Mouse (Mus musculus) hindbrain, embryonic 14.5 days (tissue): ENCODE data around the gene Nup210l. TPM values are rescaled to one million over a fixed set of nuclear protein-coding genes. Genes with fewer than 3 reads are reported as not detected.

ENCODE experiments used
- ATAC-seq: fragments of 200-750 bp; cut with Nextera tagmentation; 2 replicates; pipeline ENCODE4 v1.8.0; 2017; ENCODE audit warnings: moderate number of reproducible peaks, mild to moderate bottlenecking, moderate TSS enrichment, moderate library complexity; ENCODE audit not compliant: low FRiP score
- DNase-seq: peaks from one replicate; pipeline ENCODE4 v3.0.0-alpha.2; 2015; ENCODE audit warnings: low spot score
- H3K27ac ChIP-seq: fragments of 300-500 bp; sonication (generic); 2 replicates; pipeline ENCODE4 v1.5.1; 2014; ENCODE audit warnings: mild to moderate bottlenecking, moderate library complexity
- H3K27me3 ChIP-seq: fragments of 300-500 bp; sonication (generic); 2 replicates; pipeline ENCODE4 v1.6.1; 2014; ENCODE audit warnings: mild to moderate bottlenecking, low read length, mixed read lengths; ENCODE audit not compliant: control insufficient read depth, insufficient read depth
- H3K36me3 ChIP-seq: fragments of 300-500 bp; sonication (generic); replicated peaks from 2 replicates; pipeline ENCODE4 v1.6.1; 2014; ENCODE audit not compliant: control insufficient read depth, insufficient read depth
- H3K4me1 ChIP-seq: fragments of 300-500 bp; sonication (generic); replicated peaks from 2 replicates; pipeline ENCODE4 v1.6.1; 2014; ENCODE audit warnings: antibody characterized with exemption, low read length, mixed read lengths; ENCODE audit not compliant: control insufficient read depth, insufficient read depth
- H3K4me2 ChIP-seq: fragments of 300-500 bp; sonication (generic); replicated peaks from 2 replicates; pipeline ENCODE4 v1.6.1; 2014; ENCODE audit warnings: mild to moderate bottlenecking, moderate library complexity
- H3K4me3 ChIP-seq: fragments of 300-500 bp; sonication (generic); replicated peaks from 2 replicates; pipeline ENCODE4 v1.5.1; 2014; ENCODE audit warnings: mild to moderate bottlenecking, low read length
- H3K9ac ChIP-seq: fragments of 300-500 bp; sonication (generic); 2 replicates; pipeline ENCODE4 v1.6.1; 2014
- H3K9me3 ChIP-seq: fragments of 300-500 bp; sonication (generic); 2 replicates; pipeline ENCODE4 v1.6.1; 2016; ENCODE audit warnings: low read length; ENCODE audit not compliant: control insufficient read depth
- WGBS: fragments of 180-500 bp; shearing (Covaris S2); extraction: QIAGEN DNeasy Blood & Tissue Kit; methylation state at CpG from one replicate; pipeline ENCODE4 v1.1.7; 2014; 5-methylcytosine and 5-hydroxymethylcytosine counted together
- polyA plus RNA-seq: library from polyadenylated mRNA; unstranded; fragments of >200 nt; fragmentation: Nextera tagmentation; extraction: Ambion mirVana; gene quantifications from 2 replicates; pipeline ENCODE4 v1.2.1, GENCODE M21; 2014

The Nup210l gene
- polyA plus RNA-seq, 1 experiment from 2014 or later = 0.35 TPM

- peak overlapping the region; percentile 30 for H3K4me3 ChIP-seq
- no peaks in the 10 kb centered on the region for H3K27me3 ChIP-seq
- DNase-seq (no peak), ATAC-seq (no peak)
- no peak overlapping the region for H3K27ac ChIP-seq
- H3K36me3 ChIP-seq = 0 out of 2 replicates have a peak, but pooled peaks cover 6% of the 10 kb centered on the region
- peaks cover 6% of the 10 kb centered on the region; the same call in 1 of the 2 replicates for H3K4me1 ChIP-seq
- H3K9me3 ChIP-seq = no peaks in the 10 kb centered on the region
- 24% methylated on average over 5 of the region's 5 CpGs for WGBS
- peak overlapping the region; percentile 73 for H3K4me2 ChIP-seq
- H3K9ac ChIP-seq = no peak overlapping the region; the same call in 1 of the 2 replicates
Observed at GRCm38 (mm10) chr3:90221123-90221522, 117.2 kb downstream of the Nup210l start.

GRCm38 (mm10) chr3:90222455-90222854 is 118.5 kb downstream of the Nup210l start:
- Histone ChIP-seq H3K4me3 (no peak overlapping the region), H3K9me3 (no peaks in the 10 kb centered on the region), H3K4me1 (peaks cover 6% of the 10 kb centered on the region; the same call in 1 of the 2 replicates), H3K27me3 (no peaks in the 10 kb centered on the region), H3K36me3 (0 out of 2 replicates have a peak, but pooled peaks cover 6% of the 10 kb centered on the region), H3K27ac (no peak overlapping the region), H3K4me2 (no peak overlapping the region), H3K9ac (no peak overlapping the region)
- WGBS = 90% methylated on average over 4 of the region's 4 CpGs
- DNase-seq (no peak), ATAC-seq (no peak)

- H3K27ac ChIP-seq = no peak overlapping the region
- H3K4me3 ChIP-seq = no peak overlapping the region
- H3K9ac ChIP-seq = no peak overlapping the region
- H3K36me3 ChIP-seq = 0 out of 2 replicates have a peak, but pooled peaks cover 6% of the 10 kb centered on the region
- H3K4me1 ChIP-seq = peaks cover 6% of the 10 kb centered on the region; the same call in 1 of the 2 replicates
- DNase-seq (no peak), ATAC-seq (no peak)
- no peak overlapping the region for H3K4me2 ChIP-seq
- H3K9me3 ChIP-seq = no peaks in the 10 kb centered on the region
- WGBS = 87% methylated on average over 3 of the region's 3 CpGs
- H3K27me3 ChIP-seq = no peaks in the 10 kb centered on the region
Observed at GRCm38 (mm10) chr3:90222941-90223340, 119.0 kb downstream of the Nup210l start.

GRCm38 (mm10) chr3:90224331-90224730 is 120.4 kb downstream of the Nup210l start:
- Histone ChIP-seq H3K27ac (no peak overlapping the region), H3K27me3 (no peaks in the 10 kb centered on the region), H3K9ac (no peak overlapping the region), H3K4me2 (no peak overlapping the region), H3K4me3 (no peak overlapping the region), H3K9me3 (no peaks in the 10 kb centered on the region), H3K4me1 (peaks cover 6% of the 10 kb centered on the region; the same call in 1 of the 2 replicates), H3K36me3 (0 out of 2 replicates have a peak, but pooled peaks cover 6% of the 10 kb centered on the region)
- WGBS = 74% methylated on average over 10 of the region's 10 CpGs
- DNase-seq (no peak), ATAC-seq (no peak)

GRCm38 (mm10) chr3:90231075-90231474 is 127.1 kb downstream of the Nup210l start:
- Histone ChIP-seq H3K9ac (peak overlapping the region; percentile 70), H3K27ac (peak overlapping the region; percentile 82), H3K4me1 (peaks cover 11% of the 10 kb centered on the region), H3K9me3 (no peaks in the 10 kb centered on the region), H3K27me3 (no peaks in the 10 kb centered on the region), H3K4me2 (peak overlapping the region; percentile 83), H3K36me3 (peaks cover 24% of the 10 kb centered on the region), H3K4me3 (peak overlapping the region; percentile 63)
- WGBS = 19% methylated on average over 8 of the region's 8 CpGs
- ATAC-seq (peak; percentile 2; the same call in 1 of the 2 replicates), DNase-seq (no peak)

- peak within 1 kb of the TSS; percentile 63 for H3K4me3 ChIP-seq
- no peaks in the 10 kb centered on the region for H3K27me3 ChIP-seq
- peak; percentile 94 for DNase-seq
- H3K9ac ChIP-seq = peak within 1 kb of the TSS; percentile 70
- peaks cover 30% of the 10 kb centered on the region for H3K36me3 ChIP-seq
- H3K4me1 ChIP-seq = peaks cover 11% of the 10 kb centered on the region
- peak within 1 kb of the TSS; percentile 82 for H3K27ac ChIP-seq
- WGBS = under 1% methylated on average over 61 of the region's 61 CpGs
- H3K4me2 ChIP-seq = peak within 1 kb of the TSS; percentile 83
- no peaks in the 10 kb centered on the region for H3K9me3 ChIP-seq
- ATAC-seq = peak; percentile 98
Observed at GRCm38 (mm10) chr3:90231507-90232333, 127.8 kb downstream of the Nup210l start, which contains the start of gene Jtb. Gene Jtb, plus strand, starts transcription at chr3:90231597.

GRCm38 (mm10) chr3:90241251-90241650 is 137.3 kb downstream of the Nup210l start:
- Histone ChIP-seq H3K9me3 (no peaks in the 10 kb centered on the region), H3K4me1 (peaks cover 13% of the 10 kb centered on the region), H3K9ac (no peak overlapping the region), H3K4me3 (no peak overlapping the region), H3K27me3 (no peaks in the 10 kb centered on the region), H3K27ac (no peak overlapping the region), H3K36me3 (peaks cover 9% of the 10 kb centered on the region), H3K4me2 (no peak overlapping the region)
- DNase-seq (no peak), ATAC-seq (no peak)
- WGBS = 74% methylated on average over 2 of the region's 2 CpGs

GRCm38 (mm10) chr3:90241669-90242358 is 137.9 kb downstream of the Nup210l start:
- Histone ChIP-seq H3K4me2 (no peak overlapping the region), H3K27me3 (no peaks in the 10 kb centered on the region), H3K9me3 (no peaks in the 10 kb centered on the region), H3K4me3 (no peak overlapping the region), H3K27ac (no peak overlapping the region), H3K4me1 (peaks cover 13% of the 10 kb centered on the region), H3K36me3 (peaks cover 3% of the 10 kb centered on the region; the same call in 1 of the 2 replicates), H3K9ac (no peak overlapping the region)
- WGBS = 90% methylated on average over 10 of the region's 10 CpGs
- DNase-seq (no peak), ATAC-seq (no peak)
